Mouse (Mus musculus) embryonic facial prominence, embryonic 11.5 days (tissue): Measurements from ENCODE around the gene Grpel1. TPM values are rescaled to one million over a fixed set of nuclear protein-coding genes. Genes with fewer than 3 reads are reported as not detected.

ENCODE experiments used
- ATAC-seq: fragments of 200-750 bp; cut with Nextera tagmentation; replicated peaks from 2 replicates; pipeline ENCODE4 v1.8.0; 2017; ENCODE audit warnings: low read depth; ENCODE audit not compliant: insufficient number of reproducible peaks, low FRiP score, low TSS enrichment
- DNase-seq: peaks from one replicate; pipeline ENCODE4 v3.0.0-alpha.2; 2015; ENCODE audit warnings: low spot score
- H3K27ac ChIP-seq: fragments of 300-500 bp; sonication (generic); replicated peaks from 2 replicates; pipeline ENCODE4 v1.5.1; 2014; ENCODE audit warnings: mild to moderate bottlenecking, low read depth, low read length, control low read depth
- H3K27me3 ChIP-seq: fragments of 300-500 bp; sonication (generic); 2 replicates; pipeline ENCODE4 v1.6.1; 2014; ENCODE audit warnings: mild to moderate bottlenecking, low read length, moderate library complexity, mixed read lengths; ENCODE audit not compliant: control insufficient read depth, insufficient read depth
- H3K36me3 ChIP-seq: fragments of 300-500 bp; sonication (generic); replicated peaks from 2 replicates; pipeline ENCODE4 v1.6.1; 2014; ENCODE audit warnings: low read depth, mild to moderate bottlenecking, low read length, moderate library complexity, mixed read lengths; ENCODE audit not compliant: control insufficient read depth, insufficient read depth
- H3K4me1 ChIP-seq: fragments of 300-500 bp; sonication (generic); 2 replicates; pipeline ENCODE4 v1.6.1; 2014; ENCODE audit warnings: low read length, mixed read lengths; ENCODE audit not compliant: control insufficient read depth, insufficient read depth
- H3K4me2 ChIP-seq: fragments of 300-500 bp; sonication (generic); 2 replicates; pipeline ENCODE4 v1.6.1; 2014; ENCODE audit warnings: low read depth, mild to moderate bottlenecking, control low read depth, low read length, moderate library complexity
- H3K4me3 ChIP-seq: fragments of 300-500 bp; sonication (generic); 2 replicates; pipeline ENCODE4 v1.5.1; 2014; ENCODE audit warnings: low read depth, low read length, control low read depth
- H3K9ac ChIP-seq: fragments of 300-500 bp; sonication (generic); replicated peaks from 2 replicates; pipeline ENCODE4 v1.6.1; 2014; ENCODE audit warnings: mild to moderate bottlenecking, control low read depth, low read length
- H3K9me3 ChIP-seq: fragments of 300-500 bp; sonication (generic); replicated peaks from 2 replicates; pipeline ENCODE4 v1.6.1; 2016; ENCODE audit warnings: mild to moderate bottlenecking, low read length, inconsistent platforms, mixed read lengths; ENCODE audit not compliant: control insufficient read depth
- WGBS: fragments of 180-500 bp; shearing (Covaris S2); extraction: QIAGEN DNeasy Blood & Tissue Kit; methylation state at CpG from one replicate; pipeline ENCODE4 v1.1.7; 2014; 5-methylcytosine and 5-hydroxymethylcytosine counted together
- polyA plus RNA-seq: library from polyadenylated mRNA; unstranded; fragments of >200 nt; fragmentation: Nextera tagmentation; extraction: Ambion mirVana; gene quantifications from 2 replicates; pipeline ENCODE4 v1.2.1, GENCODE M21; 2014

Gene Grpel1
- polyA plus RNA-seq, 1 experiment from 2014 or later, result 61.4 TPM

- DNase-seq (no peak), ATAC-seq (no peak)
- Histone ChIP-seq H3K4me1 (no peaks in the 10 kb centered on the region), H3K9ac (no peak overlapping the region), H3K27ac (no peak overlapping the region), H3K4me2 (no peak overlapping the region), H3K27me3 (no peaks in the 10 kb centered on the region), H3K9me3 (no peaks in the 10 kb centered on the region), H3K4me3 (no peak overlapping the region), H3K36me3 (peaks cover 2% of the 10 kb centered on the region; the same call in 1 of the 2 replicates)
- WGBS, result 74% methylated on average over 3 of the region's 3 CpGs
Observed at GRCm38 (mm10) chr5:36517596-36517995, 52.8 kb downstream of the Grpel1 start.

GRCm38 (mm10) chr5:36519751-36520150 is 55.0 kb downstream of the Grpel1 start:
- Histone ChIP-seq H3K4me2 (no peak overlapping the region), H3K27ac (no peak overlapping the region), H3K4me1 (no peaks in the 10 kb centered on the region), H3K27me3 (no peaks in the 10 kb centered on the region), H3K9ac (no peak overlapping the region), H3K4me3 (no peak overlapping the region), H3K9me3 (no peaks in the 10 kb centered on the region), H3K36me3 (peaks cover 2% of the 10 kb centered on the region; the same call in 1 of the 2 replicates)
- 93% methylated on average over 3 of the region's 3 CpGs for WGBS
- DNase-seq (no peak), ATAC-seq (no peak)

- ATAC-seq, result no peak
- 95% methylated on average over 2 of the region's 2 CpGs for WGBS
Observed at GRCm38 (mm10) chr5:36522782-36523181, 58.0 kb downstream of the Grpel1 start.

GRCm38 (mm10) chr5:36523219-36523703 is 58.5 kb downstream of the Grpel1 start:
- WGBS, result 88% methylated on average over 5 of the region's 5 CpGs
- Histone ChIP-seq H3K4me2 (no peak overlapping the region), H3K4me3 (no peak overlapping the region), H3K9ac (no peak overlapping the region), H3K27ac (no peak overlapping the region), H3K36me3 (peaks cover 2% of the 10 kb centered on the region; the same call in 1 of the 2 replicates), H3K9me3 (no peaks in the 10 kb centered on the region), H3K27me3 (no peaks in the 10 kb centered on the region), H3K4me1 (no peaks in the 10 kb centered on the region; the same call in 1 of the 2 replicates)
- DNase-seq (no peak), ATAC-seq (no peak)

More at GRCm38 (mm10) chr5:36522782-36523181, 58.0 kb downstream of the Grpel1 start:
- Histone ChIP-seq H3K9me3 (no peaks in the 10 kb centered on the region), H3K4me1 (no peaks in the 10 kb centered on the region; the same call in 1 of the 2 replicates), H3K27me3 (no peaks in the 10 kb centered on the region), H3K4me3 (no peak overlapping the region), H3K4me2 (no peak overlapping the region), H3K27ac (no peak overlapping the region), H3K9ac (no peak overlapping the region), H3K36me3 (peaks cover 2% of the 10 kb centered on the region; the same call in 1 of the 2 replicates)
- no peak for DNase-seq

Other genes with a start within 250 kb of the Grpel1 start
- 4.6 and 6.4 TPM in 2 replicates for gene Sorcs2, start 66.9 kb upstream of the Grpel1 start, polyA plus RNA-seq
- 3.1 and 3.5 TPM in 2 replicates for gene Tada2b, start 19.3 kb downstream of the Grpel1 start, polyA plus RNA-seq
- 0.74 and 1.1 TPM in 2 replicates for gene Ccdc96, start 19.6 kb downstream of the Grpel1 start, polyA plus RNA-seq
- 40.1 and 42.7 TPM in 2 replicates for gene Tbc1d14, start 128.3 kb downstream of the Grpel1 start, polyA plus RNA-seq
- 28.0 and 28.6 TPM in 2 replicates for gene D5Ertd579e, start 231.0 kb downstream of the Grpel1 start, polyA plus RNA-seq